Mouse (Mus musculus) heart, adult 2 months (tissue): Measurements from ENCODE around the gene Adgrb3. TPM values are rescaled to one million over a fixed set of nuclear protein-coding genes. Genes with fewer than 3 reads are reported as not detected.
"Not testable (repeated sequence)": the region's sequence is repeated elsewhere in the genome, so short reads cannot be mapped to it uniquely, and the experiment has no call there.

Source experiments
- DNase-seq, 2 experiments: peaks; one replicate each; pipeline ENCODE4 v3.0.0; 2021
- H3K27ac ChIP-seq: fragments of 200-600 bp; 2 replicates; pipeline ENCODE4 v1.8.1; 2022
- H3K27me3 ChIP-seq: fragments of 200-500 bp; 2 replicates; pipeline ENCODE4 v1.6.1; 2012; ENCODE audit warnings: mild to moderate bottlenecking, low read length, inconsistent platforms, mixed read lengths; ENCODE audit not compliant: control insufficient read depth, insufficient read depth
- H3K36me3 ChIP-seq: fragments of 200-500 bp; 2 replicates; pipeline ENCODE4 v1.6.1; 2012; ENCODE audit warnings: low read length, inconsistent platforms; ENCODE audit not compliant: control insufficient read depth, insufficient read depth
- H3K4me1 ChIP-seq: fragments of 200-500 bp; 2 replicates; pipeline ENCODE4 v1.6.1; 2011; ENCODE audit warnings: low read length; ENCODE audit not compliant: control insufficient read depth, insufficient read depth
- H3K4me3 ChIP-seq: fragments of 200-600 bp; 2 replicates; pipeline ENCODE4 v1.8.1; 2022
- H3K79me2 ChIP-seq: fragments of 200-500 bp; replicated peaks from 2 replicates; pipeline ENCODE4 v1.6.1; 2012; ENCODE audit warnings: mild to moderate bottlenecking, inconsistent platforms, low read length, moderate library complexity, mixed read lengths; ENCODE audit not compliant: control insufficient read depth, insufficient read depth
- H3K9ac ChIP-seq: fragments of 200-500 bp; 2 replicates; pipeline ENCODE4 v1.6.1; 2012; ENCODE audit warnings: low read depth, mild to moderate bottlenecking, control low read depth, inconsistent platforms, low read length, mixed read lengths
- CTCF ChIP-seq: fragments of 200-600 bp; IDR thresholded peaks from 2 replicates; pipeline ENCODE4 v1.8.1; 2022; ENCODE audit warnings: antibody characterized with exemption, mild to moderate bottlenecking, moderate library complexity
- EP300 ChIP-seq: fragments of 200-500 bp; IDR thresholded peaks from 2 replicates; pipeline ENCODE4 v1.6.1; 2011; ENCODE audit warnings: low read depth, low read length, control low read depth; ENCODE audit not compliant: insufficient read depth
- POLR2A ChIP-seq: fragments of 200-500 bp; IDR thresholded peaks from 2 replicates; pipeline ENCODE4 v1.6.1; 2011; ENCODE audit warnings: mild to moderate bottlenecking, low read depth, low read length, control low read depth; ENCODE audit not compliant: insufficient read depth
- WGBS: fragments of 180-500 bp; shearing (Covaris S2); methylation state at CpG from one replicate; pipeline ENCODE4 v1.1.7; 2018; 5-methylcytosine and 5-hydroxymethylcytosine counted together
- intact Hi-C: fragments of 180-260 bp; cut with DNase I; formaldehyde crosslinking; loops from one replicate; pipeline ENCODE4 v1.15.1; 2025
- polyA plus RNA-seq: library from polyadenylated mRNA; depleted of rRNA; stranded (reverse); fragments of >200 nt; gene quantifications from 2 replicates; pipeline ENCODE4 v1.2.3, GENCODE M21; 2012
- total RNA-seq, 2 experiments: library from RNA; stranded (reverse); gene quantifications; 2 replicates each; pipeline ENCODE4 v1.2.3; 2021

The Adgrb3 gene
- total and polyA plus RNA-seq, 3 experiments = not detected

GRCm38 (mm10) chr1:25057212-25057611 lies 772.3 kb downstream of the Adgrb3 start:
- no peak overlapping the region for H3K9ac ChIP-seq
- intact Hi-C loops = no loop called here
- TF ChIP-seq POLR2A (no peak), CTCF (no peak), EP300 (no peak)
- H3K27ac ChIP-seq = no peak overlapping the region
- no peaks in the 10 kb centered on the region for H3K4me1 ChIP-seq
- DNase-seq = no peak
- H3K4me3 ChIP-seq = no peak overlapping the region
- no peaks in the 10 kb centered on the region for H3K27me3 ChIP-seq
- H3K36me3 ChIP-seq = no peaks in the 10 kb centered on the region
- 71% methylated on average over 6 of the region's 6 CpGs for WGBS
- H3K79me2 ChIP-seq = no peaks in the 10 kb centered on the region

DNA sequence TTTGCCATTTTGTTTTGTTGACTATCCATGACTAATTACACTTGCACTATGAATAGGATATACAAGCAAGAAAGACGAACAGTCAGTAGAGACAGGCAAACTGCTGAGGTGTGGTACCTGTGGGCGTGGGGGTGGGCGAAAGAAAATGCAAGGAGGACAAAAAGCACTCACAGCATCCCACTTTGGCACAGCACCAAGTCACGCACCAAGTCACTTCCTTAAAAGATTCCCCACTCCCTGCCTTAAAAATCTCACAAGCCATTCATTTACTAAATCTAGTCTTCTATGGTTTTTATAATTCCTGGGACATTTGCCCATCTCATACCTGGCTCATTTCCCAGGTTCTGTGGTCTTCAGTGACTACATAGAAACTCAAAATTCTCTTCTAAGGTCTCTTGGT lies 787.4 kb downstream of the Adgrb3 start:
- TF ChIP-seq EP300 (no peak), POLR2A (no peak), CTCF (no peak)
- 57% methylated on average over 4 of the region's 4 CpGs for WGBS
- Histone ChIP-seq H3K4me3 (no peak overlapping the region), H3K27me3 (no peaks in the 10 kb centered on the region), H3K9ac (no peak overlapping the region), H3K79me2 (no peaks in the 10 kb centered on the region), H3K36me3 (no peaks in the 10 kb centered on the region), H3K27ac (no peak overlapping the region), H3K4me1 (no peaks in the 10 kb centered on the region)
- intact Hi-C loops = no loop called here
- DNase-seq = no peak

DNA sequence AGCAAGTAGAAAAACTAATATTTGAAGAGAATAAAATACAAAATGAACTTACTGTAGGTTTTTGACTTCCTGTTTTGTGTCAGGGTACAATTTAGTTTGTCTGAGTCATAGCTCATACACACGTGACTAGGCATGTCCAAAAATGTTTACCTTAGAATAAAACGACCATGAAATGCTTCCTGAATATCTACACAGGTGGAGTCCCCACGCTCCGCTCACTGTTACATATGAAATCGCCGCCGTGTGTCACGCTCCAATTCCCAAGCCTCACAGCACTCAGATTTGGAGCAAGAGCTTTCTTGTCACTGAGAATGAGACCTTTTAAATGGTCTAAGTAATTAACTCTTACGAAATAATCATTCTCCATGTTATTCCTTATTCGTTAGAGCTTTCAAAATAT lies 795.3 kb downstream of the Adgrb3 start:
- no peak overlapping the region for H3K27ac ChIP-seq
- H3K4me3 ChIP-seq = no peak overlapping the region
- no peak for TF ChIP-seq CTCF
- TF ChIP-seq EP300 = no peak
- no peak for TF ChIP-seq POLR2A
- no peaks in the 10 kb centered on the region for H3K36me3 ChIP-seq
- DNase-seq = no peak
- H3K4me1 ChIP-seq = no peaks in the 10 kb centered on the region
- no peaks in the 10 kb centered on the region for H3K27me3 ChIP-seq
- intact Hi-C loops = no loop called here
- 70% methylated on average over 10 of the region's 10 CpGs for WGBS
- H3K79me2 ChIP-seq = no peaks in the 10 kb centered on the region
- no peak overlapping the region for H3K9ac ChIP-seq

DNA sequence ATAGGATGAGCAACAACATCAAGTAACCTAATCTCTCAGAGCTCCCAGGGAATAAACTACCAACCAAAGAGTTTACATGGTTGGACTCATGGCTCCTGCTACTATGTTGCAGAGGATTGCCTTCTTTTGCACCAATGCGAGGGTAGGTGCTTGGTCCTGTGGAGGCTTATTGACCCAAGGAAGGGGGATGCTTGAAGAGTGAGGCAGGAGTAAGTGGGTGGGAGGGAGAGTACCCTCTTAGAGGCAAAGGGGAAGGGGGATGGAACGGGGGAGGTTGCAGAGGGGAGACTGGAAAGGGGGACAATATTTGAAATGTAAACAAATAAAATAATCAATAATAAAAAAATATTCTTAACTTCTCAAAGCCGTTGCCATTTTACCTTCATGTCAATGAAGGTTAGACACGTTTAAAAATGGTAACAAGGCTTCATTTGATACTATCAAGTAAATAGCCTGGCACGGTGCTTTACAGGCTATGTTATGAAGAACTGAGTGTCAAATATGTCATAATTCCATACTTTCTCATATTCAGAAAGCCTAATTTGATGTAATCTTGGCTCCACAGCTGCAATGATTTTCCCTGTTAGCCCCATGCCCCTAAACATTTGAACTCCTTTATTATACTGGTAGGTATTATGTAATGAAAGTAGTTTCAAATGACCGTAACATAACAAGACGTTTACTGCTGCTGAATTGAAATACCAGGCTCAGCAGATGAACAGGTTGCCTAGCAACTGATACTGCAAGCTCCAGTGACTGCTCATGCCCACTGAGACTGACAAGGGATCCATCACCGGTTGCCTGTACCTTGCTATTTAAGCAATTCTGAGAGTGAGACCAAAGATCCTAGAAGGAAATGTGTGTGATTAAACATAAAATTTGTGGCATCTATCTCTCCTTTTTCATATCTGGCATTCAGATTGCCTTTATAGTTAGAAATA lies 796.1 kb downstream of the Adgrb3 start:
- WGBS = 73% methylated on average over 8 of the region's 8 CpGs
- Histone ChIP-seq H3K4me3 (no peak overlapping the region), H3K9ac (no peak overlapping the region), H3K79me2 (no peaks in the 10 kb centered on the region), H3K27me3 (no peaks in the 10 kb centered on the region), H3K4me1 (no peaks in the 10 kb centered on the region), H3K36me3 (no peaks in the 10 kb centered on the region), H3K27ac (no peak overlapping the region)
- intact Hi-C loops = no loop called here
- DNase-seq = no peak
- TF ChIP-seq EP300 = no peak
- TF ChIP-seq CTCF = no peak
- no peak for TF ChIP-seq POLR2A

GRCm38 (mm10) chr1:25023156-25023555 lies 806.4 kb downstream of the Adgrb3 start:
- H3K4me3 ChIP-seq = no peak overlapping the region
- no peaks in the 10 kb centered on the region for H3K79me2 ChIP-seq
- intact Hi-C loops = no loop called here
- no peak overlapping the region for H3K27ac ChIP-seq
- no peaks in the 10 kb centered on the region for H3K36me3 ChIP-seq
- WGBS = 65% methylated on average over 3 of the region's 3 CpGs
- H3K4me1 ChIP-seq = no peaks in the 10 kb centered on the region
- H3K27me3 ChIP-seq = no peaks in the 10 kb centered on the region
- TF ChIP-seq POLR2A = no peak
- no peak for TF ChIP-seq CTCF
- no peak for TF ChIP-seq EP300
- no peak overlapping the region for H3K9ac ChIP-seq
- no peak for DNase-seq

DNA sequence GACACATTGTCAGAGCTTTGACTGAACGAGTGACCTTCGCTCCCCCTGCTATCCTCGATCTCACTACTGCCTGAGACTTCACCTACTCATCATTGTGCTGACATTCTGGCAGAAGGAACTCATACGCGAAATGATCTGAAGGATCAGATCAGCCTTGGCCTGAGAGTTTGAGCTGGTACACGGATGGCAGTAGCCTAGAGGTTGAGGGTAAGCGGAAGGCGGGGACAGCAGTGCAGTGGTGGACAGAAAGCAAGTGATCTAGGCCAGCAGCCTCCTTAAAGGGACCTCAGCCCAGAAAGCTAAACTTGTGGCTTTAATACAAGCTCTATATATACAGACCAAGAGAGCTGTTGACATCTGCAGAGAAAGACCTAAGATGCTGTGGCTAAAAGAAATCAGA lies 811.7 kb downstream of the Adgrb3 start:
- DNase-seq = not testable (repeated sequence)

More for the DNA sequence above, 811.7 kb downstream of the Adgrb3 start:
- H3K36me3 ChIP-seq, H3K4me1 ChIP-seq, H3K27ac ChIP-seq, H3K27me3 ChIP-seq, intact Hi-C loops, H3K79me2 ChIP-seq, H3K4me3 ChIP-seq, H3K9ac ChIP-seq: not testable (repeated sequence)
- WGBS = 68% methylated on average over 7 of the region's 8 CpGs
